Mouse (Mus musculus): ENCODE data around the gene Prrc2b. TPM values are rescaled to one million over a fixed set of nuclear protein-coding genes. Genes with fewer than 3 reads are reported as not detected.
A peak's percentile ranks its signal among the peaks of the same experiment; 100 is the strongest.

The Prrc2b gene
- total RNA-seq (2021) = 100 to 1,000 TPM; 259 to 266 TPM
- long read RNA-seq, experiment 1, partial matches to known transcripts = 39 of 49 reads
- long read RNA-seq, experiment 1, other reads (novel, unspliced or antisense) = 10 of 49 reads
- long read RNA-seq, experiment 2, partial matches to known transcripts = 3 of 30 reads
- long read RNA-seq, experiment 2, other reads (novel, unspliced or antisense) = 27 of 30 reads

DNA sequence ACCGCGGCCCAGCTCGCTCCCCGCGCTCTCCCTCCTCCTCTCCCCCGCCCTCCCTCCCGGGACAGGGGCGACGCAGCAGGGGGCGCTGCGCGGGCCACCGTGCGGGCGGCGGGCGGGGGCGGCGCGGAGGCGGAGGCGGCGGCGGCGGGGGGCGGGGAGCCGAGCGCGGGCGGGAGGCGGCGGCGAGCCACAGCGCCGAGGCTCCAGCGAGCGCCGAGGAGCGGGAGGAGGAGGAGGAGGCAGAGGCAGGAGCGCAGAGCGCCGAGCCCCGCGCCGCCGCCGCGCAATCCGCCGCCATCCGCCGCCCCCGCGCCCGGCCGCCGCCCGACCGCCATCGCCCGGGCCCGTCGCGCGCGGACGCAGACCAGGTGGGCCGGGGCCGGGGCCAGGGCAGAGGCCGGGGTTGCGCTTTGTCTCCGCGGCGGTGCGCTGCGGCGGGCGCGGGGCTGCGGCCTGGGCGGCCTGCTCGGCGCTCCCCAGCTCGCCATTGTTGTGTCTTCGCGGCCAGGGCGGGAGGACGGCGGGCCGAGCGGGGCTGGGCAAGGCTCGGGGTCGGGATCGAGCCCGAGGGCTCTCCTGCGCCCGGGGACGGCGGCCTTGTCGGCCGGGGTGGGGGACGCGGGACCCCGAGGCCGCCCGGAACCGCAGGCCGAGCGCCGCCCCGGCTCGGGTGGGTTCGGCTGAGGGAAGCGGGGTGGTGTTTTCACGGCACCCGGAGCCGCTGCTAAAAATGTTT, at the start of gene Prrc2b:
Gene Prrc2b, plus strand, starts transcription at position 159 of the 736 bp plus-strand sequence.
- DNase-seq (ENCODE audit: low spot score in 2 of 2) = peak; percentile 36 to 56

DNA sequence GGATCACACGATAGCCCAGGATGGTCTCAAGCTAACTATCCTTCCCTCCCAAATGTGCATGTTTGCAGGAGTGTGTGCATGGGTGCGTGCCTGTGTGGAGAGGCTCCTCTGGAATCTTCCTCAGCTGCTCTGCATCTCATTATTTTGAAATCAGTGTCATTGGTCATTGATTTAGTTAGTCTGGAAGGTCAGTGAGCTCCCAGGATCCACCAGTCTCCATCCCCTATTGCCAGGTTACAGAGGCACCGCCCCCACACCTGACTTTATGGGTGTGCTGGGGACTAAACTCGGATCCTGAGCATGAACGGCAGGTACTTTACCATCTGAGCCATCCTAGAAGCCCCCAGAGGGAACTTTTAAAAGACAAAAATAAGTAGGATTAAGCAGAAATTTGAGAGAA, 47.9 kb upstream of the Prrc2b start:
- DNase-seq (ENCODE audit: low spot score in 2 of 2) = no peak

DNA sequence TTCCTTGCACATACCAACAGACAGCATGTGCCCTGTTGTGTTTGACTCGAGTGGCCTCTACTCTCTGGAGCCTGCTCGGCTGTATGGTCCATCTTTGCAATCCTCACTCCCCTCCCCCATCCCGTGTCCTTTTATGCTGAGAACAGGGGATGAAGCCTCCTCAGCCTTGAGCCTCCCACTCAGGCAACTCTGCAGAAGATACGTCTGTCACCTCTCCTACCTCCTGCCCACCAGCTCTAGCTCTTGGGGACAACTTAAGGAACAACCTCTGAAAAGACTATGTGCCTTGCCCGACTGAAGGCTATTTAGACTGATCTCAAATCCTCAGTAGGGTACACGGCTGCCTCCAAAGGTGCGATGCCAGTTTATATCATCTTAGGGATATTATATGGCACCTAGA, 47.3 kb upstream of the Prrc2b start:
- DNase-seq (ENCODE audit: low spot score in 2 of 2) = peak; percentile 46 to 68

DNA sequence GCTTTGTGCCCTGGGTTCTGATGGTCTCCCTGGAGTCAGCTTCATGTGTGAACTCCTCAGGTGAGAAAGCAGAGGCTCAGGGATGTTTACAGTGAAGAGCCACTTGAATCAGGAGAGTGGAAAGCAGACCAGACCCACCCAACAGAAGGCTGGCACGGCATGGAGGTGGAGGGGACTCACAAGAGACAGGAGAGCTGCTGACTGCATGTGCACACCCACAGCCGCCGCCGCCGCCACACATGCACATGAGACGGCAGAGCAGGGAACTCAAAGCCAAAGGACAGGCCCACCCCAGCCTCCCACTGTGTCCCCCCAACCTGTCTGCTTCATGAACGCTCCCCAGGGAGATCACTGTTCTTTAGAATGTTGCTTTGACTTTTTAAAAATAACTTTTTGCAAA, 46.8 kb upstream of the Prrc2b start:
- DNase-seq (ENCODE audit: low spot score in 2 of 2) = peak; percentile 48 to 72

DNA sequence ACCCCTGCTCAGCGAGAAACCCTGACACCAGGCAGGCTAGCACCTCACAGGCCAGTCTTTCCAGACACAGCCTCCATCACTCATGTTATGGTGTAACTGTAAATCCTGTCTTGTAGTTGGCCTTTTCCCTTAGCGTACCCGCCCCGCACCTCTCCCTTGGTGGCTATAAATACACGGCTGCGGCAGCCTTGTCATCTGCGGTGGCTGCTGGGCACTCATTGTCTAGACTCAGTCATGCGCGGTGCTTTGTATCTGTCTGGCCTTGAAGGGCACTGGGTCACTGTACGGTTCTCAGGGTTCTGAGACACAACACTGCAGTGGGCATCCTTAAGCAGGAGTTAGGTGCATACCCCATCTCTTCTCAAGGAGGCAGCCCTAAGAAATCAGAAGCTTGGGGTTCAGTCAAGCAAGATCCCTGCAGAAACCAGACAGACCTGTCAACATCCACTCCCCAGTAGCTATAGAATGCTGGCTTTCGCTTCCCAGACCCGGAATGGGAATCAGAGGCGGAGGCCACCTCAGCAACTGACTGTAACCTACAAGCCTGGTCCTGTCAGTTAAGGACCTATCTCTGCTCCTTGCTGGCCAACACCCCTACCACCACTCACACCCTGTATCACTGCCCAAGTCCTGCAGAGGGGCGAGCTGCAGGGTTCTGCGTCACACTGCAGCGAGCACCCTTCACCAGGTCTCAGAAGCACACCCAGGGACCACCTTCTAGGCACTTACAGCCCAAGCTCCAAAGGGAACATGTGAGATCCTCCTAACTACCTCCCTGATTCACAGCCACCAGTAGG, 45.6 kb upstream of the Prrc2b start:
- peak in 1 of 2 experiments; percentile 33 for DNase-seq (ENCODE audit: low spot score in 2 of 2)

DNA sequence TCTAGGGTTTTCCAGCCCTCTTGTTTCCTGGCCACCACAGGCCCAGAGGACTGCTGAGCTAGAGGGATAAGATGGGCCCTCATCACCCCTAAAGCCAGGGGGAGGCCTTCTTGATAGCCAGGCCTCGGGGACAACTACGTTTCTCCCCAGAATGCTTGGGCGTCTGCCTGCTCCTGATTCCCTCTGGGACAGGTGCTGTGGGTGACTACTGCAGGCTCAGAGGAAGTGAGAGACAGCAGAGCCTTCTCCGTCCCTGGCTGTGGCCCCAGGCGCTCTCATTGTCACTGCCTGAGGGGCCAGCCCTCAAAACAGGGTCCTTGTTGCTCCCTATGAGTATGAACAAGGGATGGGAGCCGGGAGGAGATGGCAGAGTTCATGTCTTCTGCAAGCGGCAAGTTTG, 45.0 kb upstream of the Prrc2b start:
- DNase-seq (ENCODE audit: low spot score in 2 of 2) = no peak

DNA sequence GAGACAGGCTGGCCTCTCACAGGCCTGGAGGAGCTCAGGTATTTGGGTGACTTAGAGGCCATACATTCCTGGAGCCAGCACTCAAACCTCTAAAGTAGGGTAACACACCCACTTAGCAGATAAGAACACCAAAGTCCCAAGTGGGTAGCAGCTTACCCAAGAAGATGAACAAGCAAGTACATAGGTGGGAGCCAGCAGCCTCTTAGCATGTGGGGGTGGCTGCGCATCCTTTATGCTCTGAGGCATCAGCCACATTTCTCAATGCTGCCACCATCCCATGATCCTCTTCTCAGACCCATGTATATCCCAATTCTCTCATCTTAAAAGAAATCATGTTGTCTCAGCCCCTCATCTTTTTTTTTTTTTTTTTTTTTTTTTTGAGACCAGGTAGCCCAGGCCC, 39.6 kb upstream of the Prrc2b start:
- DNase-seq (ENCODE audit: low spot score in 2 of 2) = peak in 1 of 2 experiments; percentile 57

DNA sequence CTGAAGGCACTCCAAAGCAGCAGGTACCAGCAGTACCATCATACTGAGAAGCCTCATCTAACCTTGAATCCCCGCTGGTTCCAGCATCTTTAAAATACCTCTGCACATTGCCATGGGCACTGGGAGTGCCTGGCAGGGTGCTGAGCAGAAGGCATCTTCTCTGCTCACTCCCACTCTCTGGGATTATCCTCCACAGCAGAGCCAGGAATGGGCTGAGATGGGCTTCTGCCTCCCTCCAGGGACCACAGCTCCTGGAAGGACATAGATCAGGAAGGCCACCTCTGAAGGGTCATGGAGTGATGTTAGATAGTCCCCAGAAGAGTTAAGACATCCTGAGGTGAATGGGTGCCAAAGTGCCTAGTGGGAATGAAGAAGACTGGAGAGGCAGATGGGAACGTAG, 38.3 kb upstream of the Prrc2b start:
- peak; percentile 33 to 45 for DNase-seq (ENCODE audit: low spot score in 2 of 2)

DNA sequence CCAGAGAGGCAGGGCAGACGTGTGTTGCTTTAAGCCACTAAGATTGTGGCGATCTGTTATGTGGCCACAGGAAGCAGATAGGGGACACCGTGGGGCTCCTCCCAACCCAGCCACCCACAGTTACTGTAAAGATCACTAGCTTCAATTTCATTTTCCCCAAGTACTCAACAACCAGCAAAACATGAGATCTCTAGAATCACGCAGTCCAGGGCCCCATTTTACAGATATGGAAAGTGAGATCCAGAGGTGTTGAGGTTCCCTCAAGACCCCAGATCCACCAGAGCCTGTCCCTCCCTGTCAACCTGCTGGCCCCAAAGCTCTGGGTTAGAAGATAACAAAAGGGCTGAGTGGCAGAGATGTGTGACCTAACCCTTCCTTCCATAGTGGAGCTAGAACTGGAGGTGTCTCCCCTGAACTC, 35.0 kb upstream of the Prrc2b start:
- no peak for DNase-seq (ENCODE audit: low spot score in 2 of 2)

DNA sequence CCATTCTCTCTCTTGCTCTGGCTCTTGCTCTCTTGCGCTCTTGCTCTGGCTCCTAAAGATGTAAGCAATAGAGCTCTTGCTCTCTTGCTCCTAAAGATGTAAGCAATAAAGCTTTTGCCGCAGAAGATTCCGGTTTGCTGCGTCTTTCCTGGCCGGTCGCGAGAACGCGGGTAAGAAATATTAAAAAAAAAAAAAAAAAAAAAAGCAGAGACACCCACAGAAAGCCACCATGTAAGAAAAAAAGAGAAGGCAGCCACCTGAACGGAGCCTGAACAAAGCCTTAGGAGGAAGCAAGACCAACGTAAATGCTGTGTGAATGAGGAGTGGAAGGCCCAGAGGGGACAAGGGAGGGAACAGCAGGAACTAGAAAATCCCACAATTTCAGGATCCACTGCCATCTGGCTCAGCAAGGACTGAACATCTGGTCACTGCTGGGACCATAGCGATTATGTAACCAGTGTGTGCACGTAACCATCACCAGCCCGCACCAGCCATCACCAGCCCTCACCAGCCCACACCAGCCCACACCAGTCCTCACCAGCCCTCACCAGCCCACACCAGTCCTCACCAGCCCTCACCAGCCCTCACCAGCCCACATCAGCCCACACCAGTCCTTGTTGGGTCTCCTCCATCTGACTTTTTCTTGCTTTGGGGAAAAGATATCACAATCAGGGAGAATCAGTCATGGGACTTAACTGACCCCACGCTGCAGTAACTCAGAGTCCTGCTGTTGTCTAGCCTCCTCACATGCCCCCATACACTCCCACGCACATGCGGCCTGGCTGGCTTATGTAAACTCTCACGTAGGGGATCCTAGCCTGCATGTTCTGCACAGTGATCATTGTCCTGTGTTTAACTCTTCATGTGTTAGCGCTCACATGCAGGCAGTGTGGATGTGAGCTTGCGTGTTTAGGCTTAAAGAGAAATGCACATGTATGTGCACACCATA, 30.8 kb upstream of the Prrc2b start:
- DNase-seq (ENCODE audit: low spot score in 2 of 2) = no peak

DNA sequence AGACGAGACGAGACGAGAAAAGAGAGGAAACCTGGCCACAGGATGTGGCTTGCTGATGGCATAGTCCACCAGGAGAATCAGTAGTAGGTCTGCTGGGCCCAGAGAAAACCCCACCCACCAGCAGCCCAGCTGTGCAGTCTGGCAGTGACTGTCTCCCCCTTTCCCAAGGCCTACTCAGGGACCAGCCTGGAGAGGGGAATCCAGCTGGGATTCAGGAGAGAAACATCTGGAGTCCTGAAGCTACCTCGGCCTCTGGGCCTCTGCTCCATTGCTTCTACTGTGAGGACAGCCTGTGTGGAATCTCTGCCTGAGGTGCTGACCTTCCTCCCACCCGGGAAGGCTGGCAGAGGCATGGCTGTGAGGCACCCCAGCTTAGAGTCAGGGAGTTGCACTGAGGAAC, 29.7 kb upstream of the Prrc2b start:
- no peak for DNase-seq (ENCODE audit: low spot score in 2 of 2)

DNA sequence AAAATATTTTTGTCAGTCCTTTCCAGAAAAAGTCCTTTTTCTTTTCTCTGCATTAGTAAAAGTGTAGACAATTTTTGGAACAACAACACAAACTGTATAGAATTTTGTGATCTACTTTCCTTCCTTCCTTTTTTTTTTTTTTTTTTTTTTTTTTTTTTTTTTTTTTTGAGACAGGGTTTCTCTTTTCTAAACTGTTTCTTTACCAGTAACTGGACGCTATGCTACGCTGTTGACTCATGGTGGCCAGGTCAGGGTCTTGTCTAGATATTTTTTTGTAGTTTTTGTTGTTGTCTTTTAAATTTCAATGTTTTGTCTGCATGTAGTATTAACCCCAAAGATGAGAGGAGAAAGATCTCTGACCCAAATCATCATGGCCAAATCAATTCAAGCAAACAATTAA, 29.1 kb upstream of the Prrc2b start:
- DNase-seq (ENCODE audit: low spot score in 2 of 2) = no peak

DNA sequence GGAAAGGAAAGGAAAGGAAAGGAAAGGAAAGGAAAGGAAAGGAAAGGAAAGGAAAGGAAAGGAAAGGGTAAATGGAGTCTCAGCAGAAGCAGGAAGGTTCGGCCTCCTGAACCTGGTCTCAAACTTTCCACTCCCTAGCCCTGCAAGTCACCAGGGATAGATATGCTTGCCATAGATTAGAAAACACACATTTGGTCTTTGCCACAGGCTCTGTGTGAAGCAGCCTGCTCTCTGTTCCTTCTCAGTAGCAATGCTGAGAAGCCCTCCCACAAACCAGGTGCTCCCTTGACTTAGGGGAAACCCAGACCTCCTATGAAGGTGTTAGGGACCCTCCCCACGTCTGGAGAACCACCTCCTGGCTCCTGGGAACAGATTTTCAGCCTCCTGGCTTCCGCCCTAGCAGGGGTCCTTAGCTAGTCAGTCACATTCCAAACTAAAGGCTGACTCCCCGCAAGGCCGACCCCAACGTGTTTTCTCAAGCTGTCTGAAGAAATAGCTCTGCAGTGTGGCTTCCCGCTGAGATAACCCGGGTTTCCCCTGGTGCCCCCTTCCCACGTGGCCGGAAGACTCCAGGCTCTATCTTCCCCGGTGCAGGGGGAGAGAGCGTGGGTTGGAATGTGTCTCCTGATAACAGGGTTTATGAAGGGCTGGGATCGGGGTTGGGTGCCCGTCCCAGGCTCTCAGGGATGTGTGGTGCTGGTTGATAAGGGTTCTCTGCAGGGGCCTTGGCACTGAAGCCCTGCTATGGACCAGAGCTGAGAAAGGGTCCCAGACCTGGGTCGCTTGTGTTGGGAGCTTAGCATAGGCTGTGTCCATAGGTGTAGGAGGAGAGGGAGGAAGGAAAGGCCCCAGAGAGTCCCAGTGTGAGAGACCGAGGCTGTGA, 23.0 kb upstream of the Prrc2b start:
- DNase-seq (ENCODE audit: low spot score in 2 of 2) = no peak

DNA sequence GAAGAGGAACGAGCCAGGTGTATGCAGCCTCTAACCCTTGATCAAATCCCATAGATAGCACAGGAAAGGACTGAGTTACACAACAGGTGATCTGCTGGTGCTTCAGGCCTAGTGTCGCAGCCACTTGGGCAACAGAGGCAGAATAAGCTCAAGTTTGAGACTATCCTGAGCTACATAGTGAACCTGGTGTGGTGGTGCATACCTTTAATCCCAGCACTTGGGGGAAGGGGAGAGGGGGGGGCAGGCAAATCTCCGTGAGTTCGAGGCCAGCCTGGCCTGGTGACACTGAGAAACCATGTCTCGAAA, 22.4 kb upstream of the Prrc2b start:
- DNase-seq (ENCODE audit: low spot score in 2 of 2) = no peak

DNA sequence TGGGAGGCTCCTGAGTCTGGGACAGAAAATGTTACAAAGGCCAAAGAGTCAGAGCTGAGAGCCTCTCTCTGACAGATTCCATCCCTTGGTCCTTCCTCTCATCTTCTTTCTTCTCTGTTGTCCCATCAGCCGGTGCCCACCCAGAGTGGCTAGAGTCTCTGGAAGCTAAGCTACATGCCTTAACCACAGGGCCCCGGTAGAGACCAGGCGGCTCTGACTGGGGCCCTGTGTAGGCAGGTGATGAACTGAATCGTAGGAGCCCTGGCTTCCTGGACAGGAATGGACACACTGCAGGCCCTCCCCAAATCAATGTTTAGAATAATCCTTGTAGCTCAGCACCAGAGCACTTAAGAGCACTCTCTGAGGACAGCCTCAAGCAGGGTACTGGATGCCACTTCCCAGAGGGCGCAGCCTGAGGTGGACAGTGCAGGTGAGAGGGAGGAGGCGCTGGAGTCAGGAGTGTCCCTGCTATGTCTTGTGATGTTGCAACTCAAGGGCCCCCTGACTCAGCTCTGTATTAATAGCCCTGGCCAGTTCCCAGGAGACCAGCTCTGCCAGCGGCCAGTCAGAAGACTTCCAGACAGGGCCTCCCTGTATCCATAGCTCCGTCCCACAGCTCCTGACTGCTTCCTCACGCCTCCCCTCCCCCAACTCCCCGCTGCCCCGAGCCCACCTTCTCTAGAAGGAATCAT, 21.4 kb upstream of the Prrc2b start:
- DNase-seq (ENCODE audit: low spot score in 2 of 2) = no peak

DNA sequence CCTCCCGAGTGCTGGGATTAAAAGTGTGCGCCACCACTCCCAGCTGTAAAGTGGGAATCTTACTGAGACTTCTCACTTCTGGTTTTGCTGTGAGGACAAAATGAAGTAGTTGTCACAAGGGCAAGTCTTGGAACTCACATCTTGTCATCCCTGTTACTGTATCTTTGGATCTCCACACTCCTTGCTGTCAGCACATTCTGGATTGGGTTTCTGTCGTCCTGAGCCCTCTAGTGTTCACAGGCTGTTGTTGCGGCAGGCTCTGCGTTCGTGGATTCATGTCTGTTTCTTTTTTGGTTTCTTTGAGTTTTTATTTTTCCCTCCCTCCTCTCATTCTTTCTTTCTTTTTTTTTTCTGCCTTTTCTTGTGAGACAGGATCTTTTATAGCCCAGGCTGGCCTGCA, 20.4 kb upstream of the Prrc2b start:
- peak; percentile 63 to 66 for DNase-seq (ENCODE audit: low spot score in 2 of 2)

DNA sequence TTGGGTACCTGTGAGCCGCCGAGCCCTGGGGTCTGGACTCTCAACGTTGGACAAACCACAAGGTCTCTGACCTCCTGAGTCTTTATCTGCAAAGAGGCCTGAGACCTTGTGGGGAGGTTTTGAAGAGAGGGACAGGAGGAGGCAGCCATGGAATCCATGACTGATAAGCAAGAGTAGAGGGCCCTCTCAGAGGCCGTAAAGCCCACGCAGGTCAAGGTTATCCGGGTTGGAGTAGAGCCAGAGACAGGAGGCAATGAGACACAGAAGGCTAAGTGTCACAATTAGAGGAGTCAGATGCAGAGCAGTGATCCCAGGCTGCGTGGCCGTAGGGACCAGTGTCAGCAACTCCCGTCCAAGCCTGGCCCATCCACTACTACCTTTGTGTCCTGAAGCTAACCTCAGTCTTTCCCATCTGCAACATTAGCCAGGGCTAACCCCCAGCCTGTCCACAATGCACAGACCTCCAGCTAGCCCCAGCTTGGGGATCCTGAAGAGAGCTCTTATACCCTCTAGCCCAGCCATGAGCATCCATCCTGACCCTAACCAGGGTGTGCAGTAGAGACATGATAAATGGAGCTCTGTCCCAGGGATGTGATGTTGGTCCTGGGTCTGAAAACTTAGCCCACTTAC, 19.6 kb upstream of the Prrc2b start:
- no peak for DNase-seq (ENCODE audit: low spot score in 2 of 2)

DNA sequence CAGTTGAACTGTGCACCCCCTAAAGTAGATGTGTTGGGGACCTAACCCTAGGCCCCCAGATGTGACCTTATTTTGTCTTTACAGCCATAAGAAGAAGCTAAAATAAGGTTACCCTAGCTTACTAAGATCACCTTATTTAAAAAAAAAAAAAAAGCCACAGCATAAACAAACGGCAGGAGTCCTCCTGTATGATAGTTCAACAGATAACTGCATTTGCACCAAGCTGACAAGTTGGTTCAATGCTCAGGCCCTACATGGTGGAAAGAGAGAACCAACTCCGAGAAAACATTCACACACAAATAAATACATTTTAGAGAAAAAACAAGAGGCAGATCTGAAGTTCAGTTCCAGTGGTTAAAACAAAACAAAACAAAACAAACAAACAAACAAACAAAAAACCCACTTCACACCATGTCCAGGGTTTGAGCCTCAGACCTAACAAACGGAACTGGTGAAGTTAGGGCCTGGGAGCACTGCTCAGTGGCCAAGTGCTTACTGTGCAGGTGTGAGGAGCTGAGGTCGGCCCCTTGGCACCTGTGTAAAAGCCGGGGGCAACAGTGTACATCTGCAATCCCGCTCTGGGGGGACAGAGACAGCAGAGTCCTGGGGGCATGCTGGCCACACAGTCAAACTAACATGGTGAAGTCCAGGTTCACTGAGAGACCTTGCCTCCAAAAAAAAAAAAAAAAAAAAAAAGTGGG, 18.9 kb upstream of the Prrc2b start:
- no peak for DNase-seq (ENCODE audit: low spot score in 2 of 2)

Measured in left cerebral cortex, adult 18-20 months (tissue).